Mouse (Mus musculus) adrenal gland, postnatal 10 days (tissue): Measurements from ENCODE around the gene Magi1. TPM values are rescaled to one million over a fixed set of nuclear protein-coding genes. Genes with fewer than 3 reads are reported as not detected.

Source experiments
- DNase-seq: peaks from one replicate; pipeline ENCODE4 v3.0.0; 2021; ENCODE audit warnings: mixed read lengths
- total RNA-seq, 2 experiments: library from RNA; stranded (reverse); gene quantifications; 2 replicates each; pipeline ENCODE4 v1.2.3; 2021

Magi1 gene
- total RNA-seq, 2 experiments from 2014 or later: 19.1 to 22.4 TPM

DNA sequence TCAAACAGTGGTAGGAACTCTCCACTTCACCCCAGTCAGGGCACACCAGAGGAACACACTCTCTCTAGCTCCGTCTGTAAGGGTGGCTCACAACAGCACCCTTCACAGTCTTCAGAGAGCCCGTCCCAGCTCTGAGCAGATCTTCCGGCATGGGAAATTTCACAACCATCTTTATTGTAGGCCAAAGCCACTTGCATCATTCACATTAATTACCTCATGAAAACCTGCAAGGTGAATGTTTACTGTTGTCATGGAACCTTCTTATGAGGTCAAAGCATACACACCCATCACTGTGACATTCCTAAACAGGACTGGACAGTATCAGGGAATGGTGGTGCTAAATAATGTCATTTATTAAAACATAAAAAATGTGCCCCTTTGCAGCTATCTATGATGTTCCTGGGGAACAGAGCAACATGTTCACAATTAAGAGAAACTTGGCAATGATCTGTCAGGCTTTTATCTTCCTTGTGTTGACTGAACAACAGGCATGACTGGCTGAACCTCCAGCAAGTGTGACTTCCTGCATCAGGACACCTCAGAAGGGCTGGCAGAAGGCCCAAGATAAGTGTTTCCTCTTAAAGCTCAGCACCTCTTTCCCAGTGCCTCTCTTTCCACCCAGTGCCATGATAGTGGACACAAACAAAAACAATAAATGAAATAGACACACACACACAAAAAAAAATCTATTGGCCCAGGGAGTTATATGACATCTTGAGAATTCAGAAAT, 125.4 kb downstream of the Magi1 start:
- no peak for DNase-seq

DNA sequence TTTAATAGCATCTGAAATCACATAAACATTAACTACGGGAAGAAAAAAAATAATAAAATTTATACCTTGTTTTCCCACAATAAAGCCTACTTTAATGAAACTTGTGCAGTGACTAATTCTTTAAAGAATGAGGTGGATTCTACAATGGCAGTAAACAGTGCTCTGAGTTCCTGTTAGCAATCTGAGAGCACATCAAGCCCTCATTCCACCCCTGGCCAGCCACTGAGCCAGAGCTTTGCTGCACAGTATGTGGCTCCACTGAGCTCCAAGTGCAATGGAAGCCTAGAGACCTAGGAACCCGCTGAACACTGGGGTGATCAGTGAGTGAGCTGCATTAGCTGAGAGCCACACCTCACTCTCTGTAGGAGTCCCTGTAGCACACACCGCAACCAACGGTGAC, 127.7 kb downstream of the Magi1 start:
- DNase-seq: no peak

DNA sequence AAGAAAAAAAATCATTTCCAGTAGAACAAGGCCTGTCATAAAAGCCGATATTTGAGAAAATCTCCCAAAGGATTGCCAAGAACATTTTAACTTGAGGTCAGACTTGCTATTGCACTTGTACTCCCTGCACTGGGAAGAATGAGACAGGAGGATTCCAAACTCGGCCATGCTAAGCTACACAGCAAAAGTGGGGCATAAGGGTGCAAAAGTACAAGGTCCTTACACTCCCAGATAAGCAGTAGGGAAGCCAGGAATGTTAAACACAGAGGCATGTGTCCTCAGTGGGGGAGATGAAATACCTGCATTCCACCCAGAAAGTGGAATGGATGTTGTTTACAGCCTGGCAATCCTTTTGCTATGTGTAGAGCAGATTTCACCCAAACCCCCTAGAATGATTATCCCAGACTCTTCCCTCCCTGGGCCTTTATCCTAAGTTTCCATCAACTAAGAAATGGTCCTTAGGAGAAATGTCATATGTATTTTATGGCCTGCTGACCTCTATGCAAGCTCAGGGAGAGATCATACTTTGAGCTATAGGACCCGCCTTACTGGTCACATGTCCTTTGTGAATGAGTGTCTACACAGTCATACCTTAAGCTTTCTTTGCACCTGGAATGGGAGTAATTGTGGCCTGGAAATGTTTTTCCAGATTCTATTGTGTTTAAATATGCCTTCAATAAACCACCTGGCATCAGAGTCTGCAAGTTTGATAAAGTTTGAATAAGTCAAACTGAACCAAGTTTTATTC, 128.7 kb downstream of the Magi1 start:
- no peak for DNase-seq

DNA sequence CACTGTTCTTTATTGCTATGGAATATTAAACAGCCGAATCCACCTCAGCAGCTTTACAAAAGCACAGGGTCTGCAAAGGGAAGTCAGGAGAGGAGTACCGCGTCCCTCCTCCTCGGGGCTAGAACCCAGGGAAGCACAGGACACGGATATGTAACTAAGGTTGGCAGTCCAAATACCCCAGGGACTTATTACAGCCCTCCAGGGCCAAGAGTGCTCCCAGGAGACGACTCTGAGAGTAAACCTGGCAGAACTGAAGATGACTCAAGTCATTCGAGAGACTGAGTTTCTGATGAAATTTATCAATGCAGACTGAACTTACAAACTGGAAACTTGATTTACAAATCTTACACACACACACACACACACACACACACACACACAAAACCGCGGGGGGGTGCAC, 130.8 kb downstream of the Magi1 start:
- DNase-seq: peak; percentile 37

DNA sequence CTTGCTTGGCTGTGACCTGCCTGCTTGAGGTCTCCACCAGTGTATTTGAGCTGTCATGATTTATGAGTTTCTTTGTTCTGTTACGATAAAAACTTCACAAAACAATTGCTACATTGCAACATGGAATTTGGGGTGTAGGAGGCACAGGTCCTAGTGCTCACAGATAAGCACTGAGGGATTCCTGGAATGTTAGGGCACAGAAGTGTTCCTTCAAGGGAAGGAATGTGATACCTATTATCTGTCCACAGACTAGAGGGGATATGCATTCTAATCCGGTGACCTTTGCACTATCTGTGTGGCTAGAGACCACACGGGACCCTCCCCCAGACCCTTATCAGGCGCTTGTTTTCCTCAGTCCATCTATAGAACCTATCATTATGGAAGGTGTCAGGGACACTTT, 132.8 kb downstream of the Magi1 start:
- DNase-seq: no peak

DNA sequence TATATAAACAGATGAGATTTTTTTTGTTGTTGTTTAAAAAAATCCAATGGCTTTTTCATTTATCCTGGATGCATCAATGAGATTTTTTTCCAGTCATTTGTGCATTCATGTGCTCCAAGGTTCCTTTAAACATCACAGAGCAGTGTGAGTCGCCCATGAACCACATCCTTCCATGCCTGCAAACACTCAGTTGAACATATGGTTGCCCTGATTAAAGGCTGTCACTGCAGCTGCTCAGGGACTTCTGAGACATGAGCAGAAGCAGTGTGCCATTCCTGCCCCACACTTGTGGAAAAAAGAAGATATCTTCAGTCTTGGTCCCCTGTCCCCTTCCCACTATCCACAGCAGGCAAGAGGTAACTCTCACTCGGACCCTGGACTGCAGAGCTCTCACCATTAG, 133.9 kb downstream of the Magi1 start:
- no peak for DNase-seq

DNA sequence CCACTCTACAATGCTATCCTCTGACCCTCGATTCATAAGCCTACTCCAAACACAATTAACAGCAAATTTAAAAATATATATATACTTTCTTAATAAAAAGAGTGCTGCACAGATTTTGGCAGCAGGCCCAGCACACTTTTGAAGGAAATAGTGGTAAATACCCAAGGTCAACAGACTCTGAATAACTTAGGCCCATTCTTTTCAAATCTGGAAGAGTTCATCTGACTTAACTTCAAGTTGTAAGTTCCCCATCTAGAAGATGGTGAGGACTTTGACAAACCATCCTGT, 137.6 kb downstream of the Magi1 start:
- DNase-seq: peak; percentile 33

DNA sequence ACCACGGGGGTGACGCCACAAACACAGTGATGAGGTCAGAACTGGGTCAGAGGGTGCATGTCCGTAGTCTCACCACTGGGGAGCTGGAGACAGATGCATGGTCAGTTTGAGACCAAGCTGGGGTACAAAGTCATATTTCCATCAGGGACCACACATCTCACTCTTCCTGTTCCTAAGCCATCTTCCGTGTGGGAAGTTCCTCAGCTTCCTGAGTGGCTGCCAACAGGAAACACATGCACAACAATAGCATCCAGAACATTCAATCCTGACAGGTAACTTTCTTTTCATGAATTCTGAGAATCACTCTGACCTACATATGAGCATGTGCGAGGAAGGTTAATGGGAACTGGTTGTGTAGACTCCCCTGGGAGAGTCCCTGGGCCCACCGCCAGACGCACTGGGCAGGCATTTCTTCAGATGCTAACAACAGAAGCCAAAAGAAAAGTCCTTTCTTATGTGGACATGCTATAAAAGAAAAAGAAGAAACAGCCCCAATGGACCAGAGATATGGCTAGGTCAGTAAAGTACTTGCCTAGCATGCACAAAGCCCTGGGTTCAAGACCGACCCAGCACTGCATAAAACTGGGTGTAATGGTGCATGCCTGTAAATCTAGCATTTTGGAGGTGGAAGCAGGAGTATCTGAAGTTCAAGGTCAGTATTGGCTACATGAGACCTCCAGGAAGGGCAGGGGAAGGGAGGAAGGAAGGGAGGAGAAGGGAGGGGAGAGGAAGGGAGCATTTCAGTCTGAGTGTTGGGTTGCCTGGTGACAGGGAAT, 138.1 kb downstream of the Magi1 start:
- DNase-seq: peak; percentile 86

DNA sequence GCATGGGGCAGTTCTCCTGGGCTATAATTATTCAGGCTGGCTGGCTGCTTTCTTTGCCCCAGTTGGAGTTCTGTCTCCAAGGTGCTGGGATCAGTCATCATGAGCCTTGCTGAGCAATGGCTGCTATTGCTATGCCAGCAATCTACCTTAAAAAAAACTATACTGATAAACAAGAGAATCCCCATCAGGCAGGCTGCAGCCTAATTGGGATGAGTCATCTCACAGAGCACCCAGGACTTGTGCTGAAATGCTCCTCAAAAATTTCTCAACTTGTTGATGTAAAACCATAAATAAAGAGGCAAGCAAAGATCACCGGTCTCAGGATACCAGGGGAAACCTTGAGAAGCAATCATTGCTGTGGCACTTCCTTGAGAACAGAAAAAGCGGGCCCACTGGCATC, 141.2 kb downstream of the Magi1 start:
- DNase-seq: no peak

DNA sequence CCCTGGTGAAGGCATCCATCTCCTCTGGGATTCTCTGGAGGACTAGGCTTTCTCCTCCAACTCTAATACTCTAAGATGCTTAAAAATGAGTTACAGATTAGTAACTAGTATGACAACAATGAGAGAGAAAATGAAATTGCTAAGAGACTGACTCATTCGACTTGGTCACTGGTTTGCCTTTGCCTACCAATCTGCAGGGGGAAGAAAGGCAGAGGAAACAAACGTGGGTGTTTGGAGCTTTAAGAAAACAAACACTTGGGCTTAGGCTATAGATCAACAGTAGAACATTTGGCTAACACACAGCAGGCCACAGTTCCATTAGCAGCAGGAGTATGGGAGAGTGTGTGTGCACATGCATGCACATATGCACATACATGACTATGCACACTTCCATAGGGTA, 142.2 kb downstream of the Magi1 start:
- DNase-seq: no peak

DNA sequence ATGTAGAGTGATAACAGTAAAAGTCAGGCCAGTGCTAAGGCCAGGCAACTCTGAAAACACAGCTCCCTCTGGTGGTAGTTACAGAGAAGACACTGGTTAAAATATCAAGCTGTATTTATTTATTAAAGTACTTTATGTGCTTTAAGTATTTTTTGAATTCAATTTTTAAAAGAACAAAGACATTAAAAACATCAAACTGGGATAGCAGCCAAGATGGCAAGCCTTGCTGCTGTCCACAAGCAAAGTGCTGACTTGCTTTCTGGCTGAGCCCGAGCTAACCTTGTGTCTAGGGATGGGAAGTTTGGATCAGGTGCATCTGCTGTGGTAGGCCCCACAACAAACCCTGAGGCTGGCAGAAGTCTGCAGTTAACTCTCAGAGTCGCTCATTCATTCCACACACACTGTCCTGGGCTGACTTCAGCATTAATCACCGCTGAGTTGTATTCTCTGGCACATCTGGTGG, 143.7 kb downstream of the Magi1 start:
- peak; percentile 53 for DNase-seq

DNA sequence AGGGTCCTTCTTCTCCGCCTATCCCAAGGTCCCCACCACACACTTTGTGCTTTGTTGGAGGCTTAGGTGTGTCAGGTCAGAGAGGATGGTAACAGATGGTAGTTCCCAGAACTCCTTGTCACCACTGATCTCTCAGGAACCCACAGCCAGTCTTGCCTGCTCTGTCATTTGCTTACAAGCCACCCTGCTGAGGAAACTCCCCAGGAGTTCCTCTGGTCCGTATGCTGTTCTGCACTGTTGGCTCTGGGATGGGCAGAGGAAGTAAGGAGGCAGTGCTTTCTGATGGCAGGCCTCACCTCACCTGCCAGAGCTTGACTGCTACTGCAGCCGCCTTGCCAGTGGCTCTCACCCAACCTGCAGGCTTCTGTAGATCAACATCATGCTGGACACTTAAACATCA, 147.0 kb downstream of the Magi1 start:
- DNase-seq: no peak

DNA sequence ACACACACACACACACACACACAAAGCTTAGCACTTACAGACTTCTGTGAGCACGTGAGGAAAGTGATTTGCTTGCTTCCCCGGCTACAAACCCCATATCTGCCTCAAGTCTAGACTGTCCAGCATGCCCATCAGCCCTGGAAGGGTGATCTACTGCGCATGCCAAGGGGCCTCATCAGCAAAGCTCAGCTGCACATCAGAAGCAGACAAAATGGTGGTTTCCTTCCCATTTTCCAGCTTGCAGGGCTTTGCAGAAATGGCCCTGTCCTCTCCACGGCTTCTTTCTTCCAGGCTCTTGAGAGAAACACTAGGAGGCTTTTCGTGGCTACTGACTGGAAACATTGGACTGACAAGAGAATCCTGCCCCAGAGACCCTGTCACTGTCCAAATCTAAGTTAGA, 149.6 kb downstream of the Magi1 start:
- DNase-seq: no peak

DNA sequence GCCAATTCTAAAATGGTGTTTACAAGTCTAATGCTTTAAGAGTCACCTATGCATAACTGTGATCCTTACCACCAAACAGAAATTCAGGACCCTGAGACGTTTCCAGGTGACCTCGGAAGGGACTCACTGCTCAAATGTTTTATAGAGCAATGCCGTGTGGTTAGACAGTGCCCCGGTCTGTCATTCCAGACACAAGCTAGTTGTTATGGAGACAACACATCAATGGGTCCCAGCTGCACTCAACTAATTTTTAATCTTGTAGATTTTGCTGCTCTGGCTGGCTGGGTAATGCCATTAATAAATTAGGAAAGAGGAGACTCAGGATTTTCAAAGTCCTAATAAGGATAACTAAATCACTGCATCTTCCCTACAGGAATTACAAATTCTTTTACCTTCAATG, 151.7 kb downstream of the Magi1 start:
- no peak for DNase-seq

DNA sequence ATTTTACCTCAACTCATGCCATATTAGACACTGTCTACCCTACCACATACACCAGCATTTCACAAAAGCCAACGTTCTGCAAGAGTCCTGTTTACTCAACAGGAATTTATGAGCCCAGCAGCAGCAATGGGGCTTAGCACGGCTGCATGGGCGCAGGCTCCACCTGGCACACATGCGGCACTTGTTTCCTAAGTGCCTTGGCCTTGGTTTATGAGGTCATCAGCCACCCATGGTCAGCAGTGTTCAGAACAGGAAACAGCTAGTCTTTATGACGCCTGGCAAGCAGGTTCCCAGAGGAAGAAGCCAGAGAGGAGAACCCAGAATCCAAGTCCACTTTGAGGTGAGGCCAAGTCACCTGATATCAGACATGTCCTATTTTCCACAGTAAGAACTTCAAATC, 153.3 kb downstream of the Magi1 start:
- DNase-seq: peak; percentile 19

DNA sequence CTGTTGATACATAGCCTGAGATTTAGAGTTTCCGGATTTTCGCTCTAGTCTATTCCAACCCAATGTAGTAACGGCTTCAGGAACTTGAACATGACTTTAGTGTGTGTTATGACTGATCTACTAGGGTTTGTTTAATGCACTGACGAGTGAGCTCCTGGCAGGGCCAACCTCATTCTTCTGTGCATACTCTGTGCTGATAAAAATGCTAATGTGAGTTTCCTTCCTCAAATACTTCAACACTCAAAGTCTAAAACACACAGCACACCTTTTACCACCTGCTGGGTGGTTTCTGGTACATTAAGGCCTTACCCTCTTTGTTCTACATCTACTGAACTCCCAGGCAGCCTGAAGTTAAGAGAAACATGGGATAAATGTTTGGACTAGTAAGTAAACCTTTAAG, 157.0 kb downstream of the Magi1 start:
- DNase-seq: no peak

DNA sequence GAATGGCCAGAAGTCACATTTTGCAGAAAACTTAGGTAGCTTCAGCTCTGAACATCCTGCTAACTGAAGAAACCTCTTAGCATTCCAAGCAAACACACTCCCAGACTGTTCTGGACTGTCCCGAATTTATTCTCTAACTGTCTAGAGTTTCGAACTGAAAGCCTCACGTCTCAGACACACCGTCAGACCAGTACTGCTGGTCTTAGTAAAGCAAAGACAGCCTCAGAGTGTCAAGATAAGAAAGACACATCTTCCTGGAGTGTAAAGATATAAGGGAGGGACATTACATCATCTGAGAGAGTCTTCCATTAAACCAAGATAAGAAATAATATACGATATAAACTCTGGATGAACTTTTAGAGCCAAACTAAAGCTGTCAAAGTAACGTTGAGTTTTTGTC, 158.6 kb downstream of the Magi1 start:
- DNase-seq: no peak

DNA sequence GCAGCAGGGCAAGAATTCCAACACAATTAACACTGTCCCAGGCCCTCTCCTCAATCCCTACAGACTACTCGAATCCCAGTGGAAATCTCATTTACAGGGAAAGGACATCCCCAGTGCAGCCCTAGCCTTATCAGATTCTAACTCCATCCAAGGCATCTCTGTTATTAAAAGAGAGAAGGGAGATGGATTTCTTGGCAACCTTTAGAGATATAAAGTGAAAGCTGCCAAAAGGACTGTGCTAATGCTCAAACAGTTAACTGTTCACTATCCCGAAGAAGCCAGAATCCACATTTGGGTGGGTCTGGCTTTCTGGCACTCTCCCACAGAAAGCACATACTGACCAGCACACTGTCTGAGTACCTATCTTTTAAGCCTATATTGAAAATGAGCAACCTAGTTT, 159.4 kb downstream of the Magi1 start:
- DNase-seq: no peak

DNA sequence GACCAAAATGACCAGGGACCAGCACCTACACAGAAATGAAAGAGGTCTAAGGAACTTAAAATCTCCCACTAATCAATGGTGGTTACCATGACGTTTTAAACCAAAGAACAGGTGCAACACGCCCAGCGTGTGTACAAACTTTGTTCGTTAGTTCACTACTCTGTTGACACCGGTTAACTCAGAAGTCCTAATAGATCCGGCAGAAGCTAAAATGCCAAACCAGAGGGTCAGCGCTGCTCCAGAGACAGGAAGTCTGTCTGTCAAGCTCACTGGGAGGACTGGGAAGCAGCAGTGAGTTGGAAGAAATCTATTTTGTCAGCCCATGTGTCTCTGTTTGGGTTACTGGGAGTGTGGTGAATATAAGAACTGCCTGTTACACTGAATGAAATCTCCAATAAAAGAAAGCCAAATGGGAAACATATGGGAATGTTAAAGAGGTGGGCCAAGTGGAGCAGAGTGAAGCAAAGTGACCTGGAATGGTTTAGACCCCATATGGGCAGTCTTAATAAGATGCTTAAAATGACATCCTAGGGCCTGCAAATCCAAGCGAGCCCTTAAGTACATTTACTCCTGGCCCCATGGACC, 161.1 kb downstream of the Magi1 start:
- DNase-seq: no peak

DNA sequence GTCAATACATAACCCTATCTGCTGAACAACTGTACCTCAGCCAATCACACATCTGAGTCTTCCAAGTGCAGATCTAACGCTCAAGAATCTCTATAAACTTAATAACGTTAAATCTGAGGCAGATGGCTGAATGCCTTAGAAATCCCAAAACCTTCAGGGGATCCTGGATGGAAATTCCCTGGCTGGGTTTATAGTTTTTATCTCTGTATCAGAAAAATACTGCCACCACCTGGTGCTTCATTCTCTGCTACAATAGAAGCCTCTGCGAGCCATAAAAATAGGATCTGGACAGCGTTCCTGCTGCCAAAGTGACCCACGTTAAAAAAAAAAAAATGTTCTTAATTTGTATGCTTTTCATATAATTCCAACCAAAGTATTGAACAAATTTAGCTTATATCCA, 162.2 kb downstream of the Magi1 start:
- DNase-seq: no peak

DNA sequence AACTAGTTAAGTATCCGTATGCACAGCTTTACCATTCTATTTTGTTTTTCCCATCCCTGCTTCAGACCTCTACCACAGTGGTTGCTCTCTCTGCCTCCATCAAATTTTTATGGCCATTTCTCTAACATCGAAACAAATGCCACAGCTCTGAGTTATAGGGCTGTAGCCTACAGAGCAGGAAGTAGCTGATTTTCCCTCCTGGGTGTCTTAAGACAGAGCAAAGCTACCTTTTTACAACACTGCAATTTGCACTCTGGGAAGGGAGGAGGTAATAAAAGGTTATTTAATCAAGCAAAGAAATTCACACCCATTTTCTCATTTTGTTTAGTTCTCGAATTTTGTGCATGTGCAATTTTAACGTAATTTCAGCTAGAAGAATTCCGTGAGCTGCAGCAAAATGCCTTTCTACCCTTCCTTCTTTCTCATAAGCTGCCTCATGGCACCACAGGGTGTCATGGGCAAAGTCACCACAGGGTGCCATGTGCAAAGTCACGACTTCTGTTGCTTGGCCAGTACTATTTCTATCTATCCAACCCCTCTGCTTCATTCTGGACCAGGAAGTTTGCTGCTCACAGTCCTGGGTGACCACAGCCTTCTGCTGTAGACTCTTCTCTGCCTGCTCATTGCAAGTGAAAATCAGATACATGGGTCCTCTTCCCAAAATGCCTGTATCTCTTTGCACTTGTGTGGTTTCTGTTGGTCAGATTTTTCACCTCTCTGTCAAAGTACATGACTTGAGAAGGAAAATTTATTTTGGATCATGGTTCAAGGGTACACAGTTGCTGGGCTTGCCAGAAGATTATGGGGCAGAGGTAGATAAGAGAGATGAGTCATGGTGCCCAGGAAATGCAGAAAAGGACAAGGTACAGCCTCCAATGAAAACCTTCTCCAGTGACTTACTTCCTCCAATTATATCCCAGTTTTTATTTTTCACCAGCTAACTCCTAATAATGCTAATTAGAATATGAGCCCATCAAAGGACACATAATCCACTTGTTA, 167.0 kb downstream of the Magi1 start:
- DNase-seq: no peak

DNA sequence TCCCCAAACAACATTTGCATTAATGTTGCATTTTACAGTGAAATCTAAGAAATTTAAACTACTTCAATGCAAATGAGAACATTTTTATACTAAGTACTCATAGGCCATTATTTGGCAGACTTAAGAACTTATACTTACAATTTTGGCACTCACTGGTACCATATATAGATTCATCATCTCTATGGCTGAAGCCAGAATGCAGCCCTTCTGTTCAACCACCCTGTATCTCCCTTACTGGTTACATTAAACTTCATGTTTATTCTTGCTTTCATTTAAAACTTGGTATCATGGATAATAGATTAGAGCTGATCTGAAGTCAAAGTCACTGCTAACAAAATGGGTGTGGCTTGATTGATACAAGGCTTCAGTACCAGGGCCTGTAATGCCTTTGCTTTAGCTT, 171.9 kb downstream of the Magi1 start:
- no peak for DNase-seq
